Mouse (Mus musculus) CH12.LX (cell line): ENCODE results near the gene Nfatc2ip. TPM values are rescaled to one million over a fixed set of nuclear protein-coding genes. Genes with fewer than 3 reads are reported as not detected.
"Not testable (repeated sequence)": the region's sequence is repeated elsewhere in the genome, so short reads cannot be mapped to it uniquely, and the experiment has no call there.

ENCODE experiments used
- DNase-seq: peaks from one replicate; pipeline ENCODE4 v3.0.0-alpha.2; 2013; ENCODE audit errors: extremely low read depth
- H3K27ac ChIP-seq: 2 replicates; pipeline ENCODE4 v1.5.1; 2012; ENCODE audit warnings: low read depth, mild to moderate bottlenecking, control low read depth, moderate library complexity; ENCODE audit not compliant: insufficient read depth
- H3K27me3 ChIP-seq: replicated peaks from 2 replicates; pipeline ENCODE3; 2012; ENCODE audit warnings: inconsistent platforms
- H3K36me3 ChIP-seq, 2 experiments: replicated peaks in 1 of 2; 2 replicates each; pipeline versions ENCODE3 to v1.6.1; 2012; ENCODE audit warnings: inconsistent platforms in 1 of 2, low read length in 1 of 2, mild to moderate bottlenecking in 1 of 2, mixed read lengths in 1 of 2, moderate library complexity in 1 of 2; ENCODE audit not compliant: control insufficient read depth in 1 of 2, insufficient read depth in 1 of 2
- H3K4me1 ChIP-seq, 2 experiments: 2 replicates each; pipeline ENCODE4 v1.6.1; 2012; ENCODE audit warnings: inconsistent platforms in 1 of 2, moderate library complexity in 1 of 2; ENCODE audit not compliant: insufficient read depth in 2 of 2, control insufficient read depth in 1 of 2
- H3K4me2 ChIP-seq: 2 replicates; pipeline ENCODE4 v1.6.1; 2012; ENCODE audit warnings: low read depth, mild to moderate bottlenecking, control low read depth; ENCODE audit not compliant: poor library complexity, insufficient read depth, severe bottlenecking
- H3K4me3 ChIP-seq, 3 experiments: fragments of 150-350 bp in 1 of 3; sonication (generic) in 1 of 3; replicated peaks in 1 of 3; 2 replicates each; pipeline versions ENCODE3 to v1.5.1; 2011 to 2012; ENCODE audit warnings: low read depth in 2 of 3, low read length in 2 of 3, mild to moderate bottlenecking in 2 of 3, moderate library complexity in 2 of 3, control low read depth in 1 of 3, improper control_type of control experiment in 1 of 3, inconsistent platforms in 1 of 3, mixed read lengths in 1 of 3; ENCODE audit not compliant: poor library complexity in 1 of 3
- H3K79me2 ChIP-seq: replicated peaks from 2 replicates; pipeline ENCODE4 v1.6.1; 2012; ENCODE audit warnings: mild to moderate bottlenecking, moderate library complexity; ENCODE audit not compliant: control insufficient read depth, poor library complexity, insufficient read depth, severe bottlenecking; ENCODE audit errors: extremely low read depth
- H3K9ac ChIP-seq: 2 replicates; pipeline ENCODE4 v1.6.1; 2012; ENCODE audit warnings: low read depth, mild to moderate bottlenecking, control low read depth, moderate library complexity; ENCODE audit not compliant: insufficient read depth
- H3K9me3 ChIP-seq: replicated peaks from 2 replicates; pipeline ENCODE3; 2012; ENCODE audit warnings: low read length, inconsistent platforms, mixed read lengths
- BHLHE40 ChIP-seq: IDR thresholded peaks from 2 replicates; pipeline ENCODE4 v1.6.1; 2011; ENCODE audit warnings: mild to moderate bottlenecking, low read depth, low read length, improper control_type of control experiment
- EP300 ChIP-seq: IDR thresholded peaks from 2 replicates; pipeline ENCODE4 v1.6.1; 2011; ENCODE audit warnings: low read length, improper control_type of control experiment
- MAFK ChIP-seq: IDR thresholded peaks from 2 replicates; pipeline ENCODE4 v1.6.1; 2011; ENCODE audit warnings: low read length, improper control_type of control experiment; ENCODE audit not compliant: insufficient replicate concordance
- TBP ChIP-seq: conservative IDR thresholded peaks from 2 replicates; pipeline ENCODE4 v1.6.1; 2011; ENCODE audit warnings: low read depth, low read length, improper control_type of control experiment
- UBTF ChIP-seq: IDR thresholded peaks from 2 replicates; pipeline ENCODE4 v1.6.1; 2012; ENCODE audit warnings: low read depth, mild to moderate bottlenecking, inconsistent platforms, low read length, improper control_type of control experiment, moderate library complexity
- USF2 ChIP-seq: conservative IDR thresholded peaks from 2 replicates; pipeline ENCODE4 v1.6.1; 2011; ENCODE audit warnings: low read depth, low read length, improper control_type of control experiment
- ZNF384 ChIP-seq: IDR thresholded peaks from 2 replicates; pipeline ENCODE4 v1.6.1; 2012; ENCODE audit warnings: low read depth, low read length, improper control_type of control experiment, inconsistent platforms
- dilution Hi-C: fragments of 300-500 bp; cut with MboI; formaldehyde crosslinking; loops from 2 replicates; pipeline ENCODE4 v1.14.3; 2020; ENCODE audit warnings: low sequenced_read_pairs; ENCODE audit not compliant: extremely low pct_unique_long_range_greater_than_20kb, extremely low pct_ligation_motif_present
- in situ Hi-C: fragments of 300-500 bp; cut with MboI; formaldehyde crosslinking; loops from 3 replicates; pipeline ENCODE4 v1.14.3; 2019; ENCODE audit warnings: low sequenced_read_pairs, low pct_ligation_motif_present, low pct_unique_long_range_greater_than_20kb, mixed read lengths
- polyA plus RNA-seq: library from polyadenylated mRNA; unstranded; fragments of >175 nt; gene quantifications from 2 replicates; pipeline ENCODE4 v1.2.1, GENCODE M21; 2012; ENCODE audit warnings: low read depth; ENCODE audit not compliant: insufficient read length
- total RNA-seq, 2 experiments: library from RNA; depleted of rRNA; stranded (reverse); fragments of 300-350 nt in 1 of 2; fragments of >200 nt in 1 of 2; gene quantifications; 2 replicates each; pipeline ENCODE4 v1.2.3; 2012 to 2014

Nfatc2ip gene
- total and polyA plus RNA-seq, 3 experiments = 7.8 to 15.0 (median 13.9) TPM

- no peak for DNase-seq
- no peak for TF ChIP-seq TBP
- TF ChIP-seq MAFK = no peak
- TF ChIP-seq USF2 = no peak
- no peak for TF ChIP-seq EP300
- TF ChIP-seq, all 38 proteins: peak for 0
- H3K4me3 ChIP-seq = no peak overlapping the region
- peaks cover 23 to 43% of the 10 kb centered on the region in 2 experiments for H3K4me1 ChIP-seq
- peaks cover 27% of the 10 kb centered on the region for H3K79me2 ChIP-seq
- no peak overlapping the region for H3K4me2 ChIP-seq
- H3K9me3 ChIP-seq = no peaks in the 10 kb centered on the region
- dilution Hi-C loops = no loop called here
- no peak overlapping the region for H3K27ac ChIP-seq
- H3K27me3 ChIP-seq = no peaks in the 10 kb centered on the region
- H3K36me3 ChIP-seq = peaks cover 51 to 68% of the 10 kb centered on the region in 2 experiments
- in situ Hi-C loops = no loop called here
- no peak overlapping the region for H3K9ac ChIP-seq
Measured at GRCm38 (mm10) chr7:126411061-126411460, 14.5 kb upstream of the Nfatc2ip start.

- dilution Hi-C loops (no loop called here), in situ Hi-C loops (no loop called here)
- peaks cover 51 to 72% of the 10 kb centered on the region in 2 experiments for H3K36me3 ChIP-seq
- no peak overlapping the region for H3K4me2 ChIP-seq
- peaks cover 14% of the 10 kb centered on the region for H3K79me2 ChIP-seq
- H3K4me1 ChIP-seq = peaks cover 13 to 33% of the 10 kb centered on the region in 2 experiments
- TF ChIP-seq UBTF = no peak
- no peak overlapping the region for H3K9ac ChIP-seq
- H3K27ac ChIP-seq = no peak overlapping the region
- DNase-seq = no peak
- no peaks in the 10 kb centered on the region for H3K27me3 ChIP-seq
- H3K4me3 ChIP-seq = no peak overlapping the region
- H3K9me3 ChIP-seq = no peaks in the 10 kb centered on the region
Measured at GRCm38 (mm10) chr7:126408686-126409085, 12.1 kb upstream of the Nfatc2ip start.

- H3K9me3 ChIP-seq, H3K9ac ChIP-seq, dilution Hi-C loops, H3K79me2 ChIP-seq, H3K27me3 ChIP-seq, H3K27ac ChIP-seq, in situ Hi-C loops, H3K4me2 ChIP-seq, DNase-seq, H3K4me3 ChIP-seq: not testable (repeated sequence)
- peak; percentile 84 for TF ChIP-seq ZNF384
- TF ChIP-seq BHLHE40 = 0 out of 2 replicates have a peak, but pooled peaks have one; percentile 16
- peaks cover 0 to 11% of the 10 kb centered on the region in 2 experiments for H3K36me3 ChIP-seq
- H3K4me1 ChIP-seq = peaks cover 6 to 12% of the 10 kb centered on the region in 2 experiments; a peak in 3 of 4 replicates
Measured at GRCm38 (mm10) chr7:126402518-126402917, 6.0 kb upstream of the Nfatc2ip start.
